Mouse (Mus musculus) forebrain, postnatal 0 days (tissue): ENCODE measurements around the gene Mapkap1. TPM values are rescaled to one million over a fixed set of nuclear protein-coding genes. Genes with fewer than 3 reads are reported as not detected.

Experiments used
- ATAC-seq: fragments of 200-750 bp; cut with Nextera tagmentation; 2 replicates; pipeline ENCODE4 v1.8.0; 2017; ENCODE audit warnings: mild to moderate bottlenecking, moderate library complexity
- DNase-seq: peaks from one replicate; pipeline ENCODE4 v3.0.0-alpha.2; 2015
- H3K27ac ChIP-seq: fragments of 300-500 bp; sonication (generic); 2 replicates; pipeline ENCODE4 v1.5.1; 2014; ENCODE audit warnings: low read depth, mild to moderate bottlenecking, antibody characterized with exemption, low read length, moderate library complexity, mixed read lengths
- H3K27me3 ChIP-seq: fragments of 300-500 bp; sonication (generic); 2 replicates; pipeline ENCODE4 v1.6.1; 2014; ENCODE audit warnings: mild to moderate bottlenecking, low read length, mixed read lengths; ENCODE audit not compliant: insufficient read depth
- H3K36me3 ChIP-seq: fragments of 300-500 bp; sonication (generic); 2 replicates; pipeline ENCODE4 v1.6.1; 2014; ENCODE audit warnings: mild to moderate bottlenecking, moderate library complexity; ENCODE audit not compliant: insufficient read depth
- H3K4me1 ChIP-seq: fragments of 300-500 bp; sonication (generic); 2 replicates; pipeline ENCODE4 v1.6.1; 2014; ENCODE audit warnings: antibody characterized with exemption; ENCODE audit not compliant: insufficient read depth
- H3K4me2 ChIP-seq: fragments of 300-500 bp; sonication (generic); 2 replicates; pipeline ENCODE4 v1.6.1; 2014; ENCODE audit warnings: low read depth, mild to moderate bottlenecking, moderate library complexity
- H3K4me3 ChIP-seq: fragments of 300-500 bp; sonication (generic); 2 replicates; pipeline ENCODE4 v1.5.1; 2014; ENCODE audit warnings: low read depth, low read length, mixed read lengths
- H3K9ac ChIP-seq: fragments of 300-500 bp; sonication (generic); 2 replicates; pipeline ENCODE4 v1.6.1; 2014; ENCODE audit warnings: mild to moderate bottlenecking
- H3K9me3 ChIP-seq: fragments of 300-500 bp; sonication (generic); 2 replicates; pipeline ENCODE4 v1.6.1; 2016; ENCODE audit warnings: low read length
- CTCF ChIP-seq: sonication (generic); IDR thresholded peaks from 2 replicates; pipeline ENCODE4 v1.5.1; 2016; ENCODE audit warnings: antibody characterized with exemption, control low read depth, low read depth
- WGBS: fragments of 180-500 bp; shearing (Covaris S2); extraction: QIAGEN DNeasy Blood & Tissue Kit; methylation state at CpG from one replicate; pipeline ENCODE4 v1.1.7; 2014; 5-methylcytosine and 5-hydroxymethylcytosine counted together
- polyA plus RNA-seq: library from polyadenylated mRNA; unstranded; fragments of >200 nt; fragmentation: Nextera tagmentation; extraction: Ambion mirVana; gene quantifications from 2 replicates; pipeline ENCODE4 v1.2.1, GENCODE M21; 2015
- total RNA-seq: library from RNA; depleted of rRNA; stranded (reverse); fragments of >200 nt; gene quantifications from 2 replicates; pipeline ENCODE4 v1.2.3, GENCODE M21; 2014

Mapkap1 gene
- total and polyA plus RNA-seq, 2 experiments from 2014 or later, result 102 TPM

- no peak for TF ChIP-seq CTCF
- no peaks in the 10 kb centered on the region for H3K36me3 ChIP-seq
- 4% methylated on average over 93 of the region's 118 CpGs for WGBS
- peak overlapping the region; percentile 90 for H3K27ac ChIP-seq
- peak overlapping the region; percentile 72 for H3K9ac ChIP-seq
- peak; percentile 53 for ATAC-seq
- peak; percentile 52 for DNase-seq
- peak overlapping the region; percentile 83 for H3K4me2 ChIP-seq
- peaks cover 12% of the 10 kb centered on the region; the same call in 1 of the 2 replicates for H3K4me1 ChIP-seq
- 0 out of 2 replicates have a peak, but pooled peaks cover 3% of the 10 kb centered on the region for H3K27me3 ChIP-seq
- H3K9me3 ChIP-seq, result no peaks in the 10 kb centered on the region
- H3K4me3 ChIP-seq, result peak overlapping the region; percentile 91
These were observed 34.9 kb upstream of the Mapkap1 start for GRCm38 (mm10) chr2:34371441-34372304.

DNA sequence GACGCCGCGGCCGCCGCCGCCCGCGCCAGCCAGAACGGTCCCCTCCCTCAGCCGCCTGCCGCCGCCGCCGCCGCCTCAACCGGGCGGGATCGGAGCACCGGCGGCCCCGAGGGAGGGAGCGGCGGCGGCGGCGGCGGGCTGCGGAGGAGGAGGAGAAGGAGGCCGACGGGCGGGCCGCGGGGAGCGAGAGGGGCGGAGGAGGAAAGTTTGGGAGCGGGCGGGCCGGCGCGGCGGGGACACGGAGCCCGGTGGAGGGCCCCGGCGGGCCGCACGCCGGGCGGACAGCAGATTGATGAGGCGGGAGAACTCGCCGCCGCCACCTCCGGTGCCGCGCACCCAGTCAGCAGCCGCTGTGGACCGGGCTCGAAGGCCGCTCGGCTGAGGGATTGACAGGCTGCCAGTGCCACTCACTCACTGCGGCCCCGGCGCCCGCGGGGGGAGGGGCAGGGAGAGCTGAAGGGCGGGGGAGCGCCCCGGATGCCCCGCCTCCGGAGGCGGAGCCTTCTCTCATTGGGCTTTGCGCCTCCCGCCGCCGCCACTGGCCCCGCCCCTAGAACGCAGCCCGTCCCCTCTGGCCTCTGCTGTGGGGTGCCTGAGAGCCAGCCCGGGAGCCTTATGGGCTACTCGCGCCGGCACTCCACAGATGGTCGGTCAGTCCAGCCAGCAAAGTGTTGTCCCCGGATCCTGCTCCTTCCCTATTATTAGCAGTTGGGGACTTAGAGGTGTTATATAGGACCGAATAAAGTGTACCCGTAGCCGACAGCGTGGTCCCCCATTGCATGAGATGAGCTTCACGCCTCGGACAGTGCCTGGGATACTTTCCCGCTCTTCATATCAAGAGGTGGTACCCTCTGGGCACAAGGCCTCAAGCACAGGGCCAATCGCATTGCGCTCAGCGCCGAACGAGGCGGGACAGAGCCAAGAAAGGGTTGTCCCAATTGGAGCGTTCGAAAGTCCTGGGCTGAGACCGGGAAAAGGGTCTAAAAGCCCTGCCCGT is 34.0 kb upstream of the Mapkap1 start, which contains the start of gene Pbx3:
Gene Pbx3, minus strand, starts transcription at position 838 of the 997 bp plus-strand sequence.
- 1% methylated on average over 59 of the region's 102 CpGs for WGBS
- Histone ChIP-seq H3K4me2 (peak within 1 kb of the TSS; percentile 83), H3K27ac (peak within 1 kb of the TSS; percentile 90), H3K4me3 (peak within 1 kb of the TSS; percentile 91), H3K4me1 (peaks cover 12% of the 10 kb centered on the region; the same call in 1 of the 2 replicates), H3K36me3 (no peaks in the 10 kb centered on the region), H3K27me3 (0 out of 2 replicates have a peak, but pooled peaks cover 3% of the 10 kb centered on the region), H3K9ac (peak within 1 kb of the TSS; percentile 72), H3K9me3 (no peaks in the 10 kb centered on the region)
- ATAC-seq, result peak; percentile 90
- TF ChIP-seq CTCF, result no peak
- DNase-seq, result peak; percentile 96

GRCm38 (mm10) chr2:34373886-34374285 is 32.7 kb upstream of the Mapkap1 start:
- DNase-seq (peak; percentile 59), ATAC-seq (no peak)
- WGBS, result 28% methylated on average over 3 of the region's 3 CpGs
- Histone ChIP-seq H3K27ac (no peak overlapping the region), H3K4me1 (peaks cover 12% of the 10 kb centered on the region; the same call in 1 of the 2 replicates), H3K9me3 (no peaks in the 10 kb centered on the region), H3K27me3 (no peaks in the 10 kb centered on the region), H3K4me2 (0 out of 2 replicates have a peak overlapping the region, but pooled peaks have one; percentile 83), H3K36me3 (no peaks in the 10 kb centered on the region), H3K4me3 (no peak overlapping the region), H3K9ac (no peak overlapping the region)
- no peak for TF ChIP-seq CTCF

DNA sequence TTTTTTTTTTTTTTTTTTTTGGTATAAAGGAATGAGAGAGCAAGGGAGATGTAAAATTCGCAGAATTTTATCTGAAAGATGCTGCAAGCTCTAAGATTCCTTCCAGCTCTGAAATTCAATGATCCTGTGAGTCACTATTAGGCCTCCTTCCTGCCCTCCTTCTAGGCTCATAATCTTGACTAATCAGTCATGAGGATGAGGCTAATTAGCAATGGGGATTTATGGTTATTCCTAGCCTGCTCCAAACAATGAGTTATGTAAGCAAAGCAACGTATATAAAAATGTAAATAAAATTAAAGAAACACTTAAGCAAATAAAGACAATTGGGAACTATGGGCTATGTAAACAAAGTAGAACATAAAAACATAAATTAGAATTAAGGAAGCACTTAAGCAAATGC is 32.2 kb upstream of the Mapkap1 start:
- DNase-seq (no peak), ATAC-seq (no peak)
- no peaks in the 10 kb centered on the region for H3K27me3 ChIP-seq
- no peak overlapping the region for H3K9ac ChIP-seq
- H3K4me3 ChIP-seq, result no peak overlapping the region
- H3K4me1 ChIP-seq, result peaks cover 12% of the 10 kb centered on the region; the same call in 1 of the 2 replicates
- no peaks in the 10 kb centered on the region for H3K9me3 ChIP-seq
- no peak for TF ChIP-seq CTCF
- no peak overlapping the region for H3K4me2 ChIP-seq
- H3K27ac ChIP-seq, result no peak overlapping the region
- H3K36me3 ChIP-seq, result no peaks in the 10 kb centered on the region
- WGBS, result 54% methylated on average over 2 of the region's 2 CpGs

GRCm38 (mm10) chr2:34378930-34379329 is 27.6 kb upstream of the Mapkap1 start:
- Histone ChIP-seq H3K4me1 (no peaks in the 10 kb centered on the region), H3K9ac (no peak overlapping the region), H3K27ac (no peak overlapping the region), H3K9me3 (no peaks in the 10 kb centered on the region), H3K4me2 (no peak overlapping the region), H3K27me3 (no peaks in the 10 kb centered on the region), H3K36me3 (no peaks in the 10 kb centered on the region), H3K4me3 (no peak overlapping the region)
- no peak for ATAC-seq
- WGBS, result 93% methylated on average over 2 of the region's 2 CpGs
- DNase-seq, result no peak
- TF ChIP-seq CTCF, result no peak

GRCm38 (mm10) chr2:34399535-34399934 is 7.0 kb upstream of the Mapkap1 start:
- H3K27ac ChIP-seq, result no peak overlapping the region

More at GRCm38 (mm10) chr2:34399535-34399934, 7.0 kb upstream of the Mapkap1 start:
- Histone ChIP-seq H3K9ac (no peak overlapping the region), H3K36me3 (no peaks in the 10 kb centered on the region), H3K27me3 (no peaks in the 10 kb centered on the region), H3K4me2 (no peak overlapping the region), H3K9me3 (no peaks in the 10 kb centered on the region), H3K4me3 (no peak overlapping the region), H3K4me1 (no peaks in the 10 kb centered on the region)
- TF ChIP-seq CTCF, result no peak
- DNase-seq (no peak), ATAC-seq (no peak)
- WGBS, result 38% methylated on average over 4 of the region's 4 CpGs
